Mouse (Mus musculus) cerebral cortex, adult 2 months (tissue): ENCODE results near the gene Arhgef3.

Experiments
- WGBS: fragments of 180-500 bp; shearing (Covaris S2); methylation state at CpG from one replicate; pipeline ENCODE4 v1.1.7; 2018; 5-methylcytosine and 5-hydroxymethylcytosine counted together

The Arhgef3 gene

DNA sequence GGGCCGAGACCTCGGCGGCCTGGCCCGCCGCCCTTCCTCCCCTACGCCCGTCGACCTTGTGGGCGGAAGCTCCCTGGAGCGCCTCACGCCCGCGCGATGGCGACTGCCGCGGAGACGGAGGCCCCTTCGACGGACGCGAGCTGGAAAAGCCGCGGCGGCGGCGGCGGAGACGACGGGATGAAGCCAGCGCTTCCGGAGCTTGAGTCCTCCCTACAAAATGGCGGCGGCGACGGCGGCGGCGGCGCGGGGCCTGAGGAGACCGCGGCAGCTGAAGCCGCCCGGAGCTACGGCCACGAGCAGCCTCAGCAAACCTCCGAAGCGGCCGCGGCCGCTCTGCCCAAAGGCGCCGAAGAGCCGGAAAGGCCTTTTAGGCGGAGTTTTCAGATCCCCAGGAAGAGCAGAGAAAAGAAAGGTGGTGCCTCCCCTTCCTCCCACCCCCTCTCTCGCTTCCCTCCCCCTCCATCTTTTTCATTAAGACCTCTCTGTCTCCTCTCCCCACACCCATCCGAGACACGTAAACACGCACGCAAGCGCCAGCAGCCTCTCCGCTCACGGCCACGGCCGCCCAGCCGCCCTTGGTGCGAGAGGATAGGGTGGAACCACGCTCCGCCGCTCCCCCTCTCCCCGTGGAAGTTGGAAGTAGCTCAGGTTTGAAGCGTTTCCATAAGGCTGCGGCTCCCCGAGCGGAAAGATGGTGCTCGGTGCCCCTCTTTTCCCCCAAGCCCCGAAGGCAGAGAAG, 314.4 kb downstream of the Arhgef3 start:
- WGBS, result under 1% methylated on average over 72 of the region's 78 CpGs

DNA sequence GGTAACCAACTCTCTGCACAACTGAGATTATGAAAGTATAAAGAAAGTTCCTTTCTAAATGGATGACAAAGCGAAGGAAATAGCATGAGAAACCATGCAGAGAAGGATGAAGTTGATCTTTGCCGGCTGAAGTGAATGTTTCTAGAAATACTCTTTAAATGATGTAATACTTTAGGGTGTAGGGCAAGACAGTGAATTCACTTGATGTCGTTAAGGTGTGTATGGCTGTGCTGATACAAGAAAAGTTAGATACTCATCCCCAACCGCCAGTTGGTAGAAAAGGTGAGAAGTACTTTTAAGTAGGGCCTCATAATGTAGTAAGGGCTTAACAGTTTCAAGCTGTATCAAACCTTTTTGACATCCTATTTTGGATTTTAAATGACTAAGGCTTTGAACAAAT, 315.6 kb downstream of the Arhgef3 start:
- WGBS, result 87% methylated on average over 4 of the region's 4 CpGs

DNA sequence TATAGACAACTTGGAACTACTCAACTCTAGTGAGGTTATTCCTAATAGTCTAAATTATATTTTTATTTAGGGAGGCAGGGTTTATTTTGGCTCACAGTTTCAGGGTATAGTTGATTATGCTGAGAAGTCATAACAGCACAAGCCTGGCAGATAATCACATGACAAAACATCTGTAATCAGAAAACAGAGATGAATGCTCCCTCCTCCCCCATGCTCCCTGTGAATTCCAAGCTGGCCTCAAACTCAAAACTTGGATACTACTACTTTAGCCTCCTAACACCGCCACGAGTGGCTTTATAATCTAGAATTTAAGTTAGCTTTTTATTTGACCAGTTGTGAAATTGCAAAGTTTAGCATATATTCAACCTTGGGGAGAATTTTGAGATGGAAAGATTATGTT, 317.4 kb downstream of the Arhgef3 start:
- 94% methylated on average over 2 of the region's 2 CpGs for WGBS

DNA sequence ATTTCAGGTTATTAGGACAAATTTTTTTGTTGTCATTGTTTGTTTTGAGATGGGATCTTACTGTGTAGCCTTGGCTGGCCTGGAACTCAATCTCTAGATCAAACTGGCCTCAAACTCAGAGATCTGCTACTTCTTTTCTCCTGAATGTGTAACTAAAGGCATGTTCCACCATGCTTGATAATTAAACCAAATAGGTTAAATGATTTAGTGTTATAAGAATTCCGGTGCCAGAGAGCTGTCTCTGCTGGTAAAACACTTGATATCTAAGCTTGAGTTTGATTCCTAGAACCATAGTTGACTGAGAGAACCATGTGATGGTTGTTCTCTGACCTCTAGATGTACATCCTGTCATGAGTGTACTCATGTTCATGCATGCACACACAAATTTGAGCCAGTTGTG, 321.4 kb downstream of the Arhgef3 start:
- WGBS, result 98% methylated on average over 1 of the region's 1 CpGs

DNA sequence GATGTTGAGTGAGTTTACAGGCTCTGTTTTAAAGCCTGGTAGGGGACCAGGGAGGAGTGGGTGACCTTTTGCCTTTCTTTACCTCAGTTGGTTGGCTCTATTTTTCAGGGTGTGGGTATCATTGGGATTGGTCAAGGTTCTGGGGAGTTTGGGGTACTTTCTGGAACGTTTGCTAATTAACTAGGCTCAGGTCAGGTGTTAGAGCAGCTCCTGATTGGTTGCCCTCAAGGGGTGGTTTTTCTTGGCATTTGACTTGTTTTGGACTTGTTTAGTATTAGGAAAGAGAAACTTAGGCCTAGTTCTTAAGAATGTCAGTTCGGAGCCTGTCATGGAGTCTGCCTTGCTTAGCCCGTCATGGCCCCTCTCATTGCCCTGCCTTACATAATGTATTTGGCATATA, 322.1 kb downstream of the Arhgef3 start:
- WGBS, result 89% methylated on average over 3 of the region's 3 CpGs

DNA sequence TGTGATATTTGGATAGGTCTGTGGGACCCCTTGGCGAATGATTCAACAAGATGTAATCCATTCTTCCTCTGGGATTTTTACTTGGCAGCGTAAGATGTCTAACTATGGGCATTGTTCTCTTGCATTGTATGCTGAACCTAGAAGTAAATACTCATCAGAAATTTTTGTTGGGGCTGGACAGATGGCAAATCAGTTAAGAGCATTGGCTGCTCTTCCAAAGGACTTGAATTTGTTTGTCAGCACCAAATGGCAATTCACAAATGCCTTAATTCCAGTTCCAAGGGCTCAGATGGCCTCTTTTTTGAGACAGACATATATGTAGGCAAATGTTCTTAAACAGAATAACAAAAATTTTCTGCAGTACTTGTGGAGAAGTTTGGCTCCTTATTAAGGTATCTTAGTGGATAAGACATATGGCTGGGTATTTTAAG, 330.2 kb downstream of the Arhgef3 start:
- WGBS, result 29% methylated on average over 2 of the region's 2 CpGs

DNA sequence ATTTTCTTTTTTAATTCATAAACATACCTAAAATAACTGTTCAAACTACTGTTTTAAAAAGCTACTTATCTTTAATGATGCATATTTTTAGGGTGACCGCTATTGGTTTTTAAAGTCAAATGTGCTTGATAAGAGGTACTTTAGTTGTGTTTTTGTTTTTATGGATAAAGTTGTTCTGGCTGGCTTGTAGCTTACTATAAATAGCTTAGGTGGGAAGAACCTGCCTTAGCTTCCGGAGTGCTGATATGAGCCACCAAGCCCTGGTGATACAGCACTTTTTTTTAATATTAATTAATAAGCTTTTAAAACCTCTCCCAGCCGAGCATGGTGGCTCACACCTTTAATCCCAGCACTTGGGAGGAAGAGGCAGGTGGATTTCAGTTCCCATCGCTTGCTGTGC, 332.3 kb downstream of the Arhgef3 start:
- WGBS, result 83% methylated on average over 4 of the region's 4 CpGs
